Mouse (Mus musculus): ENCODE measurements around the gene Nudt13.

The Nudt13 gene

DNA sequence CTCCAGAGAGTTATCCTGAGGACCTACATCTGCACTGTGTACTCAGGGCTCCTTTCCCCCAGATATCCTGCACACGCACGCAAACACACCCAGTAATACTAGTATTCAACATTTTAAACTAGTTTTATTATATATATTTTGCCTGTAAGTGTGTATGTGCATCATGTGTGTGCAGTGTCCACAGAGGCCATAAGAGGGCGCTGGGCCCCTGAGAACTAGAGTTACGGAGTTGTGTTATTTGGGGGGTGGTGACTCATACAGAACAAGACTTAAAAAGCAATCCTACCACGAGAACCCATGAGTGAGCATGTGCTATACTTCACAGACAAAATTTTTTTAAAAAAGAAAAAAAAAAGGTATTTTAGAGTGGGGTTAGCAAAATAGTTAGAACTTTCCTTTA is 44.9 kb downstream of the Nudt13 start:
- no peak for DNase-seq (ENCODE audit: low read depth, low spot score)

DNA sequence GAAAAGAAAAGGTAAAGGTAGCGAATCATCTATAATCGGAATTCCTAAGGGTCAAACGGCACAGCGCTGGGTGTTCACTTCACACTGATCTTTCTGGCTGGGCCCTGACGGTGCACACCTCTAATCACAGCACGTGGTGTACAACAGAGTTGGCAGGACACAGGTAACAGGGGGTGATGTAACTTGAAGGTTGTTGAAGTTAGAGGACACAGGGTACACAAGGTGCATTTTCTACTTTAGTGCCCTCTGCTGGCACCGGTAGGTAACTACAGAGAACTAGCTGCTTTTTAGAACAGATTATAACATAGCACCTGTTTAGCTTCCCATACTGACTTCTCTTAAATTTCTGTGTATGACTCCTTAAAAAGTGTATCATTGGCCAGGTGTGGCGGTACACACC is 45.7 kb downstream of the Nudt13 start:
- DNase-seq (ENCODE audit: low read depth, low spot score): peak; percentile 31

DNA sequence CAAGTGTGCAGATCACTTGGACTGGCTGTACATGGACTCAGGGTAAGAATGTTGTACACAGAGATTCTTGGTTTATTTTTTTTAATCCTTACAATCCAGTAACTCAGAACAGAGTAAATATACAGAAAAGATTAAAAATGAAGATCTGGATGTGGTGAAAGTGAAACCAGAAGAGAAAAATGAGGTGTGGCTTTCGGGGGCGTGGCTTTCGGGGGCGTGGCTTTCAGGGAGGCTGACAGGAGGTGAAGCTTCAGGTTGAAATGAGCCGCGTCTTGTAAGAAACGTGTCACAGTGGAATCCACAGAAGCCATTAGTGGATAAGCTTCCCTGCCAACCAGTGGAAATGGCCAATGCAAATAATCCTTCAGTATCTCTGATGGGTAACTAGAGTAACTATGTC is 46.4 kb downstream of the Nudt13 start:
- no peak for DNase-seq (ENCODE audit: low read depth, low spot score)

DNA sequence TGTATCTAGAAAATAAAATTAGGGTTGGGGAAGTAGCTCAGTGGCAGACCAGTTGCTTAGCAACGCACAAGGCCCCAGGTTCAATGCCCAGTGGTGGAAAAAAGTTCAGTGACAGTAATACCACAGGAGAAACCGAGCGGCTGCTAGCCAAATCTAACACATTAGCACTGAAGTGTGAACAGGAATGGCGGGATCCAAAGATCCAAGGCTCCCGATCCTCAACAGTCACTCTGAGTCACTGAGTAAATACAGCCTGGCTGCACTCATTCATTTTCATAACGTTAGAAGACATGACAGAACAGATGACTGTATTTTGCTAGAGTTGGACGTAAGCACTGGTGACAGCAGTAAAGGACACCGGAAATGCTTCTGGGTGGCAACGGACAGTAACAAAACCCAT is 51.4 kb downstream of the Nudt13 start:
- DNase-seq (ENCODE audit: low read depth, low spot score): peak; percentile 19

DNA sequence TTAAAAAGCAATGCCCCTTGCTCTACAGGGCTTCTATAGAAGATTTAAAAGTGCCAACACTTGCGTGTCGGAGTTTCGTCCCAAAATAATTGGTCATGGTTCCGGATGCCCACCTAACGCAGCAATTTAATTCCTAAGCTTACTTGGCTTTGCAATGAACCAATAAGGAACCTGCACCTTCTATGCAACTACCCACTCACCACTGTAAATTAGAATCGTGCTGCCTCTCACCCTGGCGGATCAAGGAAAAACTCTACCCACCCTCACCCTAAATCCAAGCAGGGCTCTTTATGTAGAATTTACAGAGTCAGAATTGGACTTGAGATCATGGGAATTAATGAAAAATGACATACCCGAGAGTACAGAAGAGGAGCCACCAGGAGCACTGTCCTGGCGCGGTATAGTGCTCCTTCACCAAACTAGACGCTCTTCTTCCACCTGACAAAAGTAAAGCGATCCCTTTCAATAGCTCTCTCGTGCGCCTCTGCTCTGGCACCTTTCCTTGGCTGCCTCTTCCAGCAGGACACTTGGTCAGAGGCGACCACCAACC is 53.0 kb downstream of the Nudt13 start:
- DNase-seq (ENCODE audit: low read depth, low spot score): peak; percentile 49

DNA sequence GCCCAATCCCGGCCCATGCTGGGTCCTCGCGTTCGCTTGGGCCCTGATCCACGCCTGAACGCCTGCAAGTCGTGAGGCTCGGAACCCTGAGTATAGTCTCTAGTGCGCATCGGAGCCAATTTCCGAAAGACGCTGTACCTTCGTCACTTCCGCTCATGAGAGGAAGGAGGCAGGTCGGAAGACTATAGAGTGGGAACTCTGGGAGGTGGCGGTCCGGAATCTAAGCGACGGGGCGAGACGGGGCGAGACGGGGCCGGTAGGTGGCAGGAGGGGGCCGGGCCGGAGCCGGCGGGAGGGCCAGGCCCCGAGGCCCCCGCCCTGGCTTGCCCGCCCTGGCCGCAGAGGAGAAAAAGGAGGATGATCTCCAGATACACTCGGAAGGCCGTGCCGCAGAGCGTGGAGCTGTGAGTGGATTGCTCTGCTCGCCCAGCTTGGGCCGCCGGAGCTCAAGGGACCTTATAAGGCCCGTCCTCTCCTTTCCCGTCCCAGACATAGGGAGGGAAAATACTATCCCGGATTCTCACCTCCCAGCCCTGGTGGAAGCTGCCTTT is 53.6 kb downstream of the Nudt13 start, which contains the start of the genes Ecd and Fam149b:
TSS of gene Ecd (minus strand) at position 131 of the 551 bp plus-strand sequence.
TSS of gene Fam149b (plus strand) at position 172 of the 551 bp plus-strand sequence.
- peak; percentile 99 for DNase-seq (ENCODE audit: low read depth, low spot score)

DNA sequence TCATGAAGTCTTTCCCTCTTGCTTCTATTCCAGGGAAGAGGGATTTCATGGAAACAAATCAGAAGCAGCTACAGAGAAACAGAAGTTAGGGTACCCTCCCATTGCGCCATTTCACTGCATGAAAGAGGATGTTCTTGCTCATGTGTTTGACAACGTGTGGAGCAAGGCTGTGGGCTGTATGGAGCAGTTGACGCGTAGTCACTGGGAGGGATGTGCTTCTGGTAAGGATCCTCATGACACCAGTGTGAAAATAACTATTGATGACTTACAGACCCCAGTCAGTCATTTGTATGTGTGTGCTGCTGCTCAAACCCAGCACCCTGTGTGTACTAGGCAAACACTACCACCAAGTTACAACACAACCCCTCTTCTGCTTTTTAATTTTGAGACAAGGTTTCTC is 68.7 kb downstream of the Nudt13 start:
- DNase-seq (ENCODE audit: low read depth, low spot score): no peak

All from brain, adult 2 months (tissue).